Mouse (Mus musculus): ENCODE measurements around the gene Cacng3. TPM values are rescaled to one million over a fixed set of nuclear protein-coding genes. Genes with fewer than 3 reads are reported as not detected.

Gene Cacng3
- polyA plus RNA-seq, 1 experiment from 2014 or later = 0.19 TPM

DNA sequence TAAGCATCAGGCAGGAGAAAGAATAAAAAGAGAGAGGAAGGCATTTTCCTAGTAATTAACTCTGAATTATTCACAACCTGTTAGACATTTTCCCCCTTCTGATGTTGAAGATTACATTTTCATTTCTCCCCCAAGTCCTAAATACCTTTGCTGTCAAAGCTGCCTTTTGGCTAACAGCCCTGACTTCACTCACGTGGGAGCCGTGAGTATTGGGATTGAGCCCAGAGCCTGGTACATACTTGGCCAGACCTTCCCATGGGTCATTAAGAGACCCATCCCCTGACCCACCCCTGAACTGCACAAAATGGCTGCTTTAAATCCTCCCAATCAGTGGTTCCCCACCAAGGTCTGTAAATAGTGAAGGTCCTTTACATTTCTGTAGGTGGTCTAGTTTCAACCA is 130.5 kb downstream of the Cacng3 start:
- H3K4me3 ChIP-seq (ENCODE audit: control insufficient read depth in 1 of 2, insufficient read depth in 1 of 2, low read depth in 1 of 2, low read length in 2 of 2) = no peak overlapping the region
- no peaks in the 10 kb centered on the region for H3K36me3 ChIP-seq (ENCODE audit: control insufficient read depth, insufficient read depth, low read length)
- peaks cover 0 to 2% of the 10 kb centered on the region in 2 experiments; a peak in 1 of 4 replicates for H3K4me1 ChIP-seq (ENCODE audit: control insufficient read depth in 2 of 2, insufficient read depth in 2 of 2, low read length in 2 of 2)
- no peak overlapping the region for H3K9ac ChIP-seq (ENCODE audit: low read length)
- WGBS = 61% methylated on average over 2 of the region's 2 CpGs
- H3K4me2 ChIP-seq (ENCODE audit: low read length) = no peak overlapping the region
- 0 out of 2 replicates have a peak, but pooled peaks cover 7% of the 10 kb centered on the region for H3K9me3 ChIP-seq (ENCODE audit: control insufficient read depth, low read length)
- H3K27me3 ChIP-seq (ENCODE audit: control insufficient read depth, insufficient read depth, low read length) = no peaks in the 10 kb centered on the region
- no peak for ATAC-seq (ENCODE audit: insufficient number of reproducible peaks, insufficient read depth, low FRiP score, low read depth)
- no peak overlapping the region for H3K27ac ChIP-seq (replicated peaks in 1 of 2; ENCODE audit: control insufficient read depth in 1 of 2, insufficient read depth in 1 of 2, low read depth in 2 of 2, low read length in 2 of 2)

DNA sequence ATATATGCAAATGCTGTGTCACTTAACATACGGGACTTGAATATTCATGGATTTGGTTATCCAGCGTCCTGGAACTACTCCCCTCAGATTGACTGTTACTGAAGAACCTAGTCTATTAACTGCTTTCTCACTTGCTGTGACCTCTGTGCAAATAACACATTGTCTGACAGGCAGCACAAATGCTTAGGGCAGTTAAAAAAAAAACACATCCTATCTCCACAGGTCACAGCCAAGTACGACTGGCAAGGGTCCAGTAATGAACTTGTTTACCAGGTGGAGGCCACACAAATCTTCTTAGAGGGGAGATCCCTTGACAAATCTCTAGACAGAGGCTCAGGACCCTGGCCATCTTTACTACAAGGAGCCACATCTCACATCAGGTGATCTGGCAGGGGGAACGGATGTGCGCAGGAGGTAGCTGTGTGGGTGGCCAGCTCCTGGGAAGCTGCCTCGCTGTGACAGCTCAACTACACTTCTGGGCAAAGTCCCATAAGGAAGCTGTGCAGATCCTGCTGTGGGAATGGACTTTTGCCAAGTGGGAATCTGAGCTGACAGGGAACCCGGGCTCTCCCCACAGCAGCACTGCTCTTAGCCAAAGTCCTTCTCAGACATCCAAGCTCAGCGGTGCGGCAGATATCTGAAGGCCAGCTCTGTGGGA is 133.7 kb downstream of the Cacng3 start:
- Histone ChIP-seq H3K4me2 (ENCODE audit: low read length) (no peak overlapping the region), H3K27ac (replicated peaks in 1 of 2; ENCODE audit: control insufficient read depth in 1 of 2, insufficient read depth in 1 of 2, low read depth in 2 of 2, low read length in 2 of 2) (no peak overlapping the region; a peak in 1 of 4 replicates), H3K9ac (ENCODE audit: low read length) (no peak overlapping the region), H3K4me1 (ENCODE audit: control insufficient read depth in 2 of 2, insufficient read depth in 2 of 2, low read length in 2 of 2) (peaks cover 0 to 2% of the 10 kb centered on the region in 2 experiments; a peak in 1 of 4 replicates), H3K36me3 (ENCODE audit: control insufficient read depth, insufficient read depth, low read length) (no peaks in the 10 kb centered on the region), H3K4me3 (ENCODE audit: control insufficient read depth in 1 of 2, insufficient read depth in 1 of 2, low read depth in 1 of 2, low read length in 2 of 2) (no peak overlapping the region), H3K9me3 (ENCODE audit: control insufficient read depth, low read length) (no peaks in the 10 kb centered on the region), H3K27me3 (ENCODE audit: control insufficient read depth, insufficient read depth, low read length) (no peaks in the 10 kb centered on the region)
- 45% methylated on average over 9 of the region's 9 CpGs for WGBS
- ATAC-seq (ENCODE audit: insufficient number of reproducible peaks, insufficient read depth, low FRiP score, low read depth) = peak; percentile 75

DNA sequence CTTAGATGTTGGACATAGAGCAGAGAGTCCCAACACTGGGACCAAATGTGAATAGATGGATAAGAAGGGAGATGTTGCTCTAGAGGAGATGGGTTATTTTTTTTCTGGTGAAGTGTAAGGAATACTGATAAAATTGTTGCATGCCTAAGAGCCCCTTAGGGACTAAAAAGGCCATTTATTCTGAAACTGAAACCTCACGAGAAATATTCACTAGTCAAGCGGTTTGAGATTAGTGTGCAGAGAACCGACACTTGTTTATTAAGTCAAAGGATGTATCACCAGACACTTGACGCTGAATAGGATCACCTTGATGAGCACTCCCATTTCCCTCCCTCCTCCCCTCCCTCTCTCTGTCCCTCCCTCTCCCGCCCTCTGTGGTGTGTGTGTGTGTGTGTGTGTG is 136.2 kb downstream of the Cacng3 start:
- Histone ChIP-seq H3K9me3 (ENCODE audit: control insufficient read depth, low read length) (no peaks in the 10 kb centered on the region), H3K4me2 (ENCODE audit: low read length) (no peak overlapping the region), H3K36me3 (ENCODE audit: control insufficient read depth, insufficient read depth, low read length) (no peaks in the 10 kb centered on the region), H3K9ac (ENCODE audit: low read length) (no peak overlapping the region), H3K4me3 (ENCODE audit: control insufficient read depth in 1 of 2, insufficient read depth in 1 of 2, low read depth in 1 of 2, low read length in 2 of 2) (no peak overlapping the region), H3K4me1 (ENCODE audit: control insufficient read depth in 2 of 2, insufficient read depth in 2 of 2, low read length in 2 of 2) (peaks cover 0 to 2% of the 10 kb centered on the region in 2 experiments; a peak in 1 of 4 replicates), H3K27me3 (ENCODE audit: control insufficient read depth, insufficient read depth, low read length) (no peaks in the 10 kb centered on the region), H3K27ac (replicated peaks in 1 of 2; ENCODE audit: control insufficient read depth in 1 of 2, insufficient read depth in 1 of 2, low read depth in 2 of 2, low read length in 2 of 2) (no peak overlapping the region)
- no peak for ATAC-seq (ENCODE audit: insufficient number of reproducible peaks, insufficient read depth, low FRiP score, low read depth)
- WGBS = 74% methylated on average over 5 of the region's 5 CpGs

DNA sequence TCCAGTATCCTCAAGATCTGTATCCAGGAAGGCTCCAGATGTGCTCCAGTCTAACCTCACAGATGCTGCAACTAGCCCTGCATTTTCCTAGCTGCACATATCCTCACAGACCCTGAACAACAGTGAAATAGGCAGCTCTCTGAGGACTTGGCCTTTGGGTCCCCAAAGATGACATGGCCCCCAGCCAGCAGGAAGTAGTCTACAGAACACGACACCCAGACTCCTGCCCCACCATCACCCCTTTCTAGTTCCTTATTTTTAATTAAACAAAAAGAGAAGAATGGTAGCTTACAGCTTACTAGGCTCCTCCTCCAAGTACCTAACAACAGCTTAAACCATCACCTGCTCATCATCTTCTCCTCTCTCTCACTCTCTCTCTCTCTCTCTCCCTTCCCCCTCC is 143.4 kb downstream of the Cacng3 start:
- Histone ChIP-seq H3K27ac (replicated peaks in 1 of 2; ENCODE audit: control insufficient read depth in 1 of 2, insufficient read depth in 1 of 2, low read depth in 2 of 2, low read length in 2 of 2) (no peak overlapping the region), H3K9ac (ENCODE audit: low read length) (no peak overlapping the region), H3K4me2 (ENCODE audit: low read length) (no peak overlapping the region), H3K9me3 (ENCODE audit: control insufficient read depth, low read length) (no peaks in the 10 kb centered on the region), H3K27me3 (ENCODE audit: control insufficient read depth, insufficient read depth, low read length) (no peaks in the 10 kb centered on the region), H3K4me3 (ENCODE audit: control insufficient read depth in 1 of 2, insufficient read depth in 1 of 2, low read depth in 1 of 2, low read length in 2 of 2) (no peak overlapping the region), H3K36me3 (ENCODE audit: control insufficient read depth, insufficient read depth, low read length) (no peaks in the 10 kb centered on the region), H3K4me1 (ENCODE audit: control insufficient read depth in 2 of 2, insufficient read depth in 2 of 2, low read length in 2 of 2) (no peaks in the 10 kb centered on the region)
- WGBS = 64% methylated on average over 1 of the region's 1 CpGs
- ATAC-seq (ENCODE audit: insufficient number of reproducible peaks, insufficient read depth, low FRiP score, low read depth) = no peak

DNA sequence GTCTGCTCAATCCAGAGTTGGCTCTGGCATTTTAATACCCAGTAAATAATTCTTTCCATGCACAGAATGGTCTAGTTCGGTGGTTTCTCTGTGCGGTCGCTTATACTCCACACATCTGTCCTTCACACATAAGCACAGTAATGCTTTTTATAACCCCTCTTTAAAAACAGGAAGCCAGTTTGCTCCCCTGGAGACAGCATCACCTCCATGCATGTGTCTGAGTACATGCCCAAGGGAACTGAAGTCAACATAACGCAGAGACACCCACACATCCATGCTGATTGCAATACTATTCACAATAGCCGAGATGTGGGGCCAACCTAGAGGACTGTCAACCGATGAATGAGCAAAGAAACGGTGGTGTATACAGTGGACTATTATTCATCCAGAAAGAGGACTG is 147.3 kb downstream of the Cacng3 start:
- H3K9me3 ChIP-seq (ENCODE audit: control insufficient read depth, low read length) = no peaks in the 10 kb centered on the region

More for the DNA sequence above, 147.3 kb downstream of the Cacng3 start:
- Histone ChIP-seq H3K36me3 (ENCODE audit: control insufficient read depth, insufficient read depth, low read length) (no peaks in the 10 kb centered on the region), H3K27me3 (ENCODE audit: control insufficient read depth, insufficient read depth, low read length) (no peaks in the 10 kb centered on the region), H3K9ac (ENCODE audit: low read length) (no peak overlapping the region), H3K27ac (replicated peaks in 1 of 2; ENCODE audit: control insufficient read depth in 1 of 2, insufficient read depth in 1 of 2, low read depth in 2 of 2, low read length in 2 of 2) (no peak overlapping the region), H3K4me2 (ENCODE audit: low read length) (no peak overlapping the region), H3K4me3 (ENCODE audit: control insufficient read depth in 1 of 2, insufficient read depth in 1 of 2, low read depth in 1 of 2, low read length in 2 of 2) (no peak overlapping the region), H3K4me1 (ENCODE audit: control insufficient read depth in 2 of 2, insufficient read depth in 2 of 2, low read length in 2 of 2) (no peaks in the 10 kb centered on the region)
- ATAC-seq (ENCODE audit: insufficient number of reproducible peaks, insufficient read depth, low FRiP score, low read depth) = no peak
- 82% methylated on average over 7 of the region's 7 CpGs for WGBS
